Mouse (Mus musculus): ENCODE measurements around the gene Evpl. TPM values are rescaled to one million over a fixed set of nuclear protein-coding genes. Genes with fewer than 3 reads are reported as not detected.

The Evpl gene
- polyA plus RNA-seq, 1 experiment from 2014 or later = 28.5 TPM

GRCm38 (mm10) chr11:116273469-116274044 is 35.7 kb upstream of the Evpl start:
- peaks cover 26% of the 10 kb centered on the region for H3K4me1 ChIP-seq
- peak overlapping the region; percentile 60 for H3K4me2 ChIP-seq (replicated peaks)
- peak; percentile 44 for ATAC-seq (ENCODE audit: insufficient number of reproducible peaks, low FRiP score, low TSS enrichment, low read depth)
- H3K27ac ChIP-seq (replicated peaks) = peak overlapping the region; percentile 88
- H3K9me3 ChIP-seq (replicated peaks) = no peaks in the 10 kb centered on the region
- H3K36me3 ChIP-seq = peaks cover 36% of the 10 kb centered on the region
- WGBS = under 1% methylated on average over 39 of the region's 39 CpGs
- peak overlapping the region; percentile 75 for H3K4me3 ChIP-seq (replicated peaks)
- H3K9ac ChIP-seq = peak overlapping the region; percentile 95
- no peaks in the 10 kb centered on the region for H3K27me3 ChIP-seq

- Histone ChIP-seq H3K4me1 (peaks cover 26% of the 10 kb centered on the region), H3K27me3 (no peaks in the 10 kb centered on the region), H3K9me3 (replicated peaks) (no peaks in the 10 kb centered on the region), H3K27ac (replicated peaks) (no peak overlapping the region), H3K4me3 (replicated peaks) (peak overlapping the region; percentile 75), H3K9ac (peak overlapping the region; percentile 95), H3K4me2 (replicated peaks) (peak overlapping the region; percentile 60), H3K36me3 (peaks cover 43% of the 10 kb centered on the region)
- 33% methylated on average over 12 of the region's 12 CpGs for WGBS
- no peak for ATAC-seq (ENCODE audit: insufficient number of reproducible peaks, low FRiP score, low TSS enrichment, low read depth)
Measured at GRCm38 (mm10) chr11:116272589-116273468, 35.0 kb upstream of the Evpl start.

- H3K27ac ChIP-seq (replicated peaks) = no peak overlapping the region
- 83% methylated on average over 8 of the region's 8 CpGs for WGBS
- H3K36me3 ChIP-seq = peaks cover 73% of the 10 kb centered on the region
- H3K4me3 ChIP-seq (replicated peaks) = no peak overlapping the region
- no peak for ATAC-seq (ENCODE audit: insufficient number of reproducible peaks, low FRiP score, low TSS enrichment, low read depth)
- no peaks in the 10 kb centered on the region for H3K27me3 ChIP-seq
- H3K4me2 ChIP-seq (replicated peaks) = no peak overlapping the region
- H3K9ac ChIP-seq = no peak overlapping the region
- H3K9me3 ChIP-seq (replicated peaks) = no peaks in the 10 kb centered on the region
- peaks cover 23% of the 10 kb centered on the region for H3K4me1 ChIP-seq
Measured at GRCm38 (mm10) chr11:116269560-116269959, 31.7 kb upstream of the Evpl start.

- Histone ChIP-seq H3K27ac (replicated peaks) (no peak overlapping the region), H3K27me3 (no peaks in the 10 kb centered on the region), H3K9me3 (replicated peaks) (no peaks in the 10 kb centered on the region), H3K4me2 (replicated peaks) (no peak overlapping the region), H3K36me3 (peaks cover 85% of the 10 kb centered on the region), H3K9ac (no peak overlapping the region), H3K4me1 (peaks cover 21% of the 10 kb centered on the region), H3K4me3 (replicated peaks) (no peak overlapping the region)
- WGBS = 86% methylated on average over 6 of the region's 6 CpGs
- ATAC-seq (ENCODE audit: insufficient number of reproducible peaks, low FRiP score, low TSS enrichment, low read depth) = no peak
Measured at GRCm38 (mm10) chr11:116268313-116268712, 30.4 kb upstream of the Evpl start.

- no peak overlapping the region for H3K9ac ChIP-seq
- H3K27me3 ChIP-seq = no peaks in the 10 kb centered on the region
- H3K4me2 ChIP-seq (replicated peaks) = no peak overlapping the region
- 79% methylated on average over 8 of the region's 8 CpGs for WGBS
- no peak for ATAC-seq (ENCODE audit: insufficient number of reproducible peaks, low FRiP score, low TSS enrichment, low read depth)
- no peaks in the 10 kb centered on the region for H3K9me3 ChIP-seq (replicated peaks)
- H3K36me3 ChIP-seq = peaks cover 92% of the 10 kb centered on the region
- H3K27ac ChIP-seq (replicated peaks) = no peak overlapping the region
- peaks cover 15% of the 10 kb centered on the region for H3K4me1 ChIP-seq
- H3K4me3 ChIP-seq (replicated peaks) = no peak overlapping the region
Measured at GRCm38 (mm10) chr11:116267637-116268036, 29.8 kb upstream of the Evpl start.

GRCm38 (mm10) chr11:116265850-116266249 is 28.0 kb upstream of the Evpl start:
- H3K4me1 ChIP-seq = 0 out of 2 replicates have a peak, but pooled peaks cover 5% of the 10 kb centered on the region
- WGBS = 81% methylated on average over 4 of the region's 4 CpGs
- no peak overlapping the region for H3K4me3 ChIP-seq (replicated peaks)
- no peaks in the 10 kb centered on the region for H3K9me3 ChIP-seq (replicated peaks)
- H3K4me2 ChIP-seq (replicated peaks) = no peak overlapping the region
- no peak overlapping the region for H3K9ac ChIP-seq
- no peaks in the 10 kb centered on the region for H3K27me3 ChIP-seq
- ATAC-seq (ENCODE audit: insufficient number of reproducible peaks, low FRiP score, low TSS enrichment, low read depth) = no peak
- H3K27ac ChIP-seq (replicated peaks) = no peak overlapping the region
- H3K36me3 ChIP-seq = peaks cover 94% of the 10 kb centered on the region

GRCm38 (mm10) chr11:116265352-116265751 is 27.5 kb upstream of the Evpl start:
- no peaks in the 10 kb centered on the region for H3K9me3 ChIP-seq (replicated peaks)
- ATAC-seq (ENCODE audit: insufficient number of reproducible peaks, low FRiP score, low TSS enrichment, low read depth) = no peak
- no peak overlapping the region for H3K4me3 ChIP-seq (replicated peaks)
- WGBS = 84% methylated on average over 11 of the region's 11 CpGs
- H3K36me3 ChIP-seq = peaks cover 94% of the 10 kb centered on the region
- H3K9ac ChIP-seq = no peak overlapping the region
- no peak overlapping the region for H3K27ac ChIP-seq (replicated peaks)
- H3K4me2 ChIP-seq (replicated peaks) = no peak overlapping the region
- 0 out of 2 replicates have a peak, but pooled peaks cover 5% of the 10 kb centered on the region for H3K4me1 ChIP-seq
- no peaks in the 10 kb centered on the region for H3K27me3 ChIP-seq

- Histone ChIP-seq H3K9ac (no peak overlapping the region), H3K4me1 (peaks cover 13% of the 10 kb centered on the region; the same call in 1 of the 2 replicates), H3K4me3 (replicated peaks) (no peak overlapping the region), H3K27ac (replicated peaks) (peak overlapping the region; percentile 17; the same call in 1 of the 2 replicates), H3K36me3 (peaks cover 92% of the 10 kb centered on the region), H3K27me3 (no peaks in the 10 kb centered on the region), H3K9me3 (replicated peaks) (no peaks in the 10 kb centered on the region), H3K4me2 (replicated peaks) (no peak overlapping the region)
- WGBS = 61% methylated on average over 7 of the region's 7 CpGs
- no peak for ATAC-seq (ENCODE audit: insufficient number of reproducible peaks, low FRiP score, low TSS enrichment, low read depth)
Measured at GRCm38 (mm10) chr11:116260259-116260658, 22.4 kb upstream of the Evpl start.

- no peak for ATAC-seq (ENCODE audit: insufficient number of reproducible peaks, low FRiP score, low TSS enrichment, low read depth)
- H3K27ac ChIP-seq (replicated peaks) = no peak overlapping the region
- no peak overlapping the region for H3K4me2 ChIP-seq (replicated peaks)
- peaks cover 16% of the 10 kb centered on the region; the same call in 1 of the 2 replicates for H3K4me1 ChIP-seq
- H3K9me3 ChIP-seq (replicated peaks) = no peaks in the 10 kb centered on the region
- H3K36me3 ChIP-seq = peaks cover 95% of the 10 kb centered on the region
- WGBS = 86% methylated on average over 8 of the region's 8 CpGs
- no peaks in the 10 kb centered on the region for H3K27me3 ChIP-seq
- no peak overlapping the region for H3K9ac ChIP-seq
- H3K4me3 ChIP-seq (replicated peaks) = no peak overlapping the region
Measured at GRCm38 (mm10) chr11:116259461-116259860, 21.6 kb upstream of the Evpl start.

- Histone ChIP-seq H3K4me2 (replicated peaks) (no peak overlapping the region), H3K27ac (replicated peaks) (peak overlapping the region; percentile 78), H3K36me3 (peaks cover 92% of the 10 kb centered on the region), H3K9me3 (replicated peaks) (no peaks in the 10 kb centered on the region), H3K4me1 (peaks cover 16% of the 10 kb centered on the region; the same call in 1 of the 2 replicates), H3K27me3 (no peaks in the 10 kb centered on the region), H3K9ac (no peak overlapping the region), H3K4me3 (replicated peaks) (no peak overlapping the region)
- no peak for ATAC-seq (ENCODE audit: insufficient number of reproducible peaks, low FRiP score, low TSS enrichment, low read depth)
- 67% methylated on average over 9 of the region's 9 CpGs for WGBS
Measured at GRCm38 (mm10) chr11:116255982-116256675, 18.3 kb upstream of the Evpl start.

Measured in embryonic facial prominence, embryonic 15.5 days (tissue).